Mouse (Mus musculus) left cerebral cortex, adult 2 months (tissue): ENCODE results near the gene Nkapd1. TPM values are rescaled to one million over a fixed set of nuclear protein-coding genes. Genes with fewer than 3 reads are reported as not detected.

Source experiments
- DNase-seq, 2 experiments: peaks; one replicate each; pipeline ENCODE4 v3.0.0; 2021 to 2022; ENCODE audit warnings: low spot score in 2 of 2, mixed read lengths in 1 of 2; ENCODE audit errors: extremely low spot score in 1 of 2
- H3K27ac ChIP-seq: fragments of 200-600 bp; 2 replicates; pipeline ENCODE4 v1.8.1; 2022
- H3K4me3 ChIP-seq: fragments of 200-600 bp; 2 replicates; pipeline ENCODE4 v1.8.1; 2022
- CTCF ChIP-seq: fragments of 200-600 bp; IDR thresholded peaks from 2 replicates; pipeline ENCODE4 v1.8.1; 2022; ENCODE audit warnings: antibody characterized with exemption, mild to moderate bottlenecking, moderate library complexity
- intact Hi-C: fragments of 180-260 bp; cut with DNase I; formaldehyde crosslinking; loops from one replicate; pipeline ENCODE4 v1.15.1; 2025
- long read RNA-seq, 2 experiments: library from polyadenylated mRNA; stranded (forward); transcript quantifications; one replicate each; pipeline ENCODE4 v2.0.0; 2021; ENCODE audit warnings: borderline mapping rate in 2 of 2
- total RNA-seq, 2 experiments: library from RNA; stranded (reverse); gene quantifications; 2 replicates each; pipeline ENCODE4 v1.2.3; 2021

Nkapd1 gene
- total RNA-seq = 10 to 100 TPM; 21.3 to 22.1 TPM
- long read RNA-seq, experiment 1, transcript Nkapd1-203 (6 exons, 1,225 nt) = major isoform, 10 of 16 reads
- long read RNA-seq, experiment 1, partial matches to known transcripts = 1 of 16 reads
- long read RNA-seq, experiment 1, other reads (novel, unspliced or antisense) = 2 of 16 reads
- long read RNA-seq, experiment 2, transcript Nkapd1-203 (6 exons, 1,225 nt) = major isoform, 6 of 19 reads
- long read RNA-seq, experiment 2, partial matches to known transcripts = 2 of 19 reads
- long read RNA-seq, experiment 2, other reads (novel, unspliced or antisense) = 5 of 19 reads

- DNase-seq = peak; percentile 85 to 86
- no peak for TF ChIP-seq CTCF
- intact Hi-C loops = loop anchor here (5.0 kb wide), 1 partner anchor 150 kb away; the partner anchor contains the start of gene Fdxacb1
- peak within 1 kb of the TSS; percentile 99 for H3K27ac ChIP-seq
- H3K4me3 ChIP-seq = peak within 1 kb of the TSS; percentile 71
These were observed at the start of gene Nkapd1, which contains the start of gene Pih1d2 for GRCm38 (mm10) chr9:50616766-50617603. Nkapd1 (minus strand) TSS chr9:50617464. Pih1d2 (plus strand) TSS chr9:50617321.

DNA sequence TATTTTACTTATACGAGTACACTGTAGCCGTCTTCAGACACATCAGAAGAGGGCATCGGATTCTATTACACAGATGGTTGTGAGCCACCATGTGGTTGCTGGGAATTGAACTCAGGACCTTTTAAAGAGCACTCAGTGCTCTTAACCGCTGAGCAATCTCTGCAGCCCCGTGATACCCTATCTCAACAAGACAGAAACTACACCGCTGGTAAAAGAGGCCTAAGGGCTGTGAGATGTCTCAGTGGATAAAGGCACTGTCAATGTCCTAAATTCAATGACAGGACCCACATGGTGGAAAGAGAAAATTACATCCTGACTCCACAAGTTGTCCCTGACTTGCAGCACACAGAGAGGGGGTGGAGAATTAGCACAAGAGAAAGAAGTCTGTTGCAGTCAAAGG is 49.2 kb upstream of the Nkapd1 start:
- intact Hi-C loops = no loop called here
- Histone ChIP-seq H3K27ac (no peak overlapping the region), H3K4me3 (no peak overlapping the region)
- DNase-seq = no peak
- no peak for TF ChIP-seq CTCF

- Histone ChIP-seq H3K4me3 (no peak overlapping the region), H3K27ac (no peak overlapping the region)
- intact Hi-C loops = no loop called here
- DNase-seq = no peak
- no peak for TF ChIP-seq CTCF
These were observed 47.6 kb upstream of the Nkapd1 start for GRCm38 (mm10) chr9:50664826-50665225.

- TF ChIP-seq CTCF = no peak
- DNase-seq = no peak
- intact Hi-C loops = no loop called here
- peak overlapping the region; percentile 92 for H3K4me3 ChIP-seq
- peak overlapping the region; percentile 41 for H3K27ac ChIP-seq
These were observed 43.2 kb upstream of the Nkapd1 start for GRCm38 (mm10) chr9:50660431-50660830.

DNA sequence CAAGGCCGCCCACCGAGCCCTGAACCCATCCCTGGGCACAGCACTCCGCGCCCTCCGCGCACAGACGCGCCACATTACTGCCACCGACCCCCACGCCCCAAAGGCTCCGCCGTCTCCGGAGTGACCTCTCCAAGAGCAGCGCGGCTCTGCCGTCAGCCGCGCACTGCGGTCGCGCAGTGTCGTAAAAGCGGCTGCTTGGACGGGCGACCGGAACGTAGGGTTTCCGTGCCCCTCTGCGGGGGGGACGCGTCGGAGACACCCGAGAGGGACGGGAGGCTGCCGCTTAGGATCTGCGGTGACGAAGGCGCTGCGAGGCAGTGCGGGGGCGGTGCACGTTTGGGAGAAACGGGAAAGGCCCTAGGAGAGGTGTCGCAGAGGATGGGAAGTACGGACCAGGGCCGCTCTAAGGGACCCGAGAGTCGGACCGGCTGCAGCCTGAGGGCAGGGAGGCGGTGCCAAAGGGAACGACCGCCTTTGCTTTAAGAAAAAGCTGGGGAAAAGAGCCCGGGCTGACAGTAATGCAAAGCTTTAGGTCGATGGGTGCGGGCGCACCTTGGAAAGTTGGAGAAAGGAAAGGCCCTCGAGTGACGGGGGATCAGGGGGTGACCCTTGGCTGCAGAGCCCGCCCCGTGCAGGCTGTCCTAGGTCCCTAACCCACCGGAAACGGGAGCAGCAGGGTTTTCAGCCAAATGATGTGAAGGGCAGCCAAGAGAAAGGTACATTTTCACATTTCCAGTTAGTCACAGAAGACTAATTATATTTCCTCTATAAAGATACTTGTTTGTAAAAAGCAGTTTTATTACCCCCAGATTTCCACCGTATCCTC is 42.3 kb upstream of the Nkapd1 start, which contains the start of gene Dlat:
Gene Dlat (minus strand): TSS at position 389 of the 826 bp plus-strand sequence.
- no peak for TF ChIP-seq CTCF
- peak within 1 kb of the TSS; percentile 90 for H3K27ac ChIP-seq
- intact Hi-C loops = loop anchor here (5.0 to 10.0 kb wide), 2 partner anchors 108 to 215 kb away; partner anchors contain the start of gene Fdxacb1
- peak within 1 kb of the TSS; percentile 92 for H3K4me3 ChIP-seq
- peak; percentile 89 for DNase-seq

DNA sequence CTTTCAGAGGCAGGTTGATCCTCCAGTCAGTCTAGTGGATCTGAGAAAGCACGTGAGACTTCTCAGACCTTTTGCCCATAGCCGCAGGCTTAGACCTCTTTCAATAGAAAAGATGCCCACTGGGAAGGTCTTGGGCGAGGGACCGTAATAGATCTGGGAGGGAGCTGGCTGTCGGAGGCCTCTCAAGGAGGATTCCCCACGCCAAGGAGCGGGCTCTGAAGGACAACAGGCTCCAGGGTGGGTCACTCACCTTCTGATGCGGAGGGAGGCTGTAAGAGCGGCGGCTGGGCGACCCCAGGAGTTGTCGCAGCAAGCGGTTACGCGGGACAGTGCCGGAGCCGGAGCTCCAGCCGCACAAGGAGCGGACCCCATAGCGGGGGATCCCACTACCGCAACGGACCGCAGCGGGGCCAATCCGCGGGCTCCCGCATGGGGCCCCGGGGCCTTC is 41.7 kb upstream of the Nkapd1 start:
- Histone ChIP-seq H3K27ac (peak overlapping the region; percentile 90), H3K4me3 (peak overlapping the region; percentile 92)
- intact Hi-C loops = loop anchor here (5.0 to 10.0 kb wide), 2 partner anchors 108 to 214 kb away; partner anchors contain the start of gene Fdxacb1
- no peak for DNase-seq
- TF ChIP-seq CTCF = no peak

GRCm38 (mm10) chr9:50658391-50658790 is 41.1 kb upstream of the Nkapd1 start:
- intact Hi-C loops = loop anchor here (5.0 to 10.0 kb wide), 2 partner anchors 109 to 214 kb away; partner anchors contain the start of gene Fdxacb1
- no peak for TF ChIP-seq CTCF
- Histone ChIP-seq H3K27ac (no peak overlapping the region; the same call in 1 of the 2 replicates), H3K4me3 (peak overlapping the region; percentile 92)
- no peak for DNase-seq

DNA sequence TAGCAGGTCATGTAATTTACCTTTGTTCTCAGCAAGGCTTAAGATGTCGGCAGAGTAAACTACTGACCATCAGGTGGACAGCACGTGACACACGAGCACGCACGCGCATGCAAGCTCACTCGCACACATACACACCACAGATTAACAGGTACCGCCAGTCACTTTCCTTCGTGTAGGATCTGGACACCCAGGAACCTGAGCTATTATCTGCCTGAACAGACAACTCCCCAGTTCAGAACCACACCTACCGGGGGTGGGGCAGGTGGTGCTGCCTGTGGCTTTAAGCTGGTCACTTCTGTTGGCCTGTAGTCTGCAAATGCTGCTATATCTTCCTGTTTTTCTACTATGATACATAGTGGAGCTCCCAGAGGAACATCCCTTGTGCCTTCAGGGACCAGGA is 33.2 kb upstream of the Nkapd1 start:
- no peak for DNase-seq
- intact Hi-C loops = loop anchor here (10.0 kb wide), 1 partner anchor 206 kb away; no protein-coding TSS in a partner anchor
- Histone ChIP-seq H3K4me3 (no peak overlapping the region), H3K27ac (no peak overlapping the region)
- no peak for TF ChIP-seq CTCF

GRCm38 (mm10) chr9:50646826-50647370 is 29.6 kb upstream of the Nkapd1 start:
- DNase-seq = no peak
- no peak overlapping the region for H3K27ac ChIP-seq
- H3K4me3 ChIP-seq = no peak overlapping the region
- no peak for TF ChIP-seq CTCF
- intact Hi-C loops = no loop called here

DNA sequence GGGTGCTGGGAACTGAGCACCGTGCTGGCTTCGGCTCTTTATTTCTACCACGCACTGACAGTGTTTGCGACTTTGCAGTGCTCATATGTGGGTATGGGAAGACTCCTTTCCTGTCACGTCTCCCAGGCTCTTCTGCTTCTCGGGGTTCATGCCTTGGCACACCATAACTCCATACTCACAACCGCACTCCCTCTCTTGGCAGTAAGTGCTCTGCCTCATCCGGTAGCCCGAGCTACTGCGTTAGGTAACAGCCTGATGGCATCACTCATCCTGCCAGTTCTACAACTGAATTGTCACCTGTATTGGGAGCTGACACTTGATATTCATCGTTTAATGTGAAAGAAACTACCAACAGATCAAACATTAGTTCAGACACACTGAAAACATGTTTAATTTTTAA is 17.0 kb upstream of the Nkapd1 start:
- Histone ChIP-seq H3K4me3 (no peak overlapping the region), H3K27ac (no peak overlapping the region)
- no peak for TF ChIP-seq CTCF
- no peak for DNase-seq
- intact Hi-C loops = no loop called here

GRCm38 (mm10) chr9:50633059-50633458 is 15.8 kb upstream of the Nkapd1 start:
- intact Hi-C loops = no loop called here
- H3K27ac ChIP-seq = no peak overlapping the region
- TF ChIP-seq CTCF = peak; percentile 33
- H3K4me3 ChIP-seq = no peak overlapping the region
- DNase-seq = no peak
